Mouse (Mus musculus) MEL (cell line): Measurements from ENCODE around the gene Ccr6. TPM values are rescaled to one million over a fixed set of nuclear protein-coding genes. Genes with fewer than 3 reads are reported as not detected.

ENCODE experiments used
- DNase-seq: peaks from one replicate; pipeline ENCODE4 v3.0.0; 2011; ENCODE audit warnings: low read depth, low spot score
- H3K27ac ChIP-seq: 2 replicates; pipeline ENCODE4 v1.5.1; 2012; ENCODE audit warnings: low read depth, mild to moderate bottlenecking, control low read depth, low read length, moderate library complexity; ENCODE audit not compliant: control insufficient read depth
- H3K27me3 ChIP-seq, 2 experiments: fragments of 150-350 bp in 1 of 2; sonication (generic) in 1 of 2; 2 replicates each; pipeline ENCODE4 v1.6.1; 2012; ENCODE audit warnings: low read length in 2 of 2, mild to moderate bottlenecking in 2 of 2, improper control_type of control experiment in 1 of 2, moderate library complexity in 1 of 2; ENCODE audit not compliant: insufficient read depth in 2 of 2, control insufficient read depth in 1 of 2
- H3K36me3 ChIP-seq, 2 experiments: 2 replicates each; pipeline ENCODE4 v1.6.1; 2012 to 2014; ENCODE audit warnings: low read length in 2 of 2, improper control_type of control experiment in 1 of 2, inconsistent platforms in 1 of 2, mild to moderate bottlenecking in 1 of 2; ENCODE audit not compliant: insufficient read depth in 2 of 2, control insufficient read depth in 1 of 2
- H3K4me1 ChIP-seq, 2 experiments: fragments of 150-350 bp in 1 of 2; sonication (generic) in 1 of 2; 2 replicates each; pipeline ENCODE4 v1.6.1; 2012; ENCODE audit warnings: low read length in 2 of 2, improper control_type of control experiment in 1 of 2, mild to moderate bottlenecking in 1 of 2; ENCODE audit not compliant: insufficient read depth in 2 of 2, control insufficient read depth in 1 of 2
- H3K4me3 ChIP-seq, 2 experiments: fragments of 150-350 bp in 1 of 2; sonication (generic) in 1 of 2; 2 replicates each; pipeline ENCODE4 v1.5.1; 2012; ENCODE audit warnings: low read depth in 2 of 2, low read length in 2 of 2, mild to moderate bottlenecking in 2 of 2, moderate library complexity in 2 of 2, control low read depth in 1 of 2, improper control_type of control experiment in 1 of 2; ENCODE audit not compliant: control insufficient read depth in 1 of 2, insufficient read depth in 1 of 2
- H3K79me2 ChIP-seq: 2 replicates; pipeline ENCODE4 v1.6.1; 2012; ENCODE audit warnings: mild to moderate bottlenecking, low read length, moderate library complexity; ENCODE audit not compliant: control insufficient read depth, poor library complexity, insufficient read depth
- H3K9ac ChIP-seq: 2 replicates; pipeline ENCODE4 v1.6.1; 2012; ENCODE audit warnings: low read depth, mild to moderate bottlenecking, control low read depth, low read length, moderate library complexity; ENCODE audit not compliant: control insufficient read depth, poor library complexity, severe bottlenecking
- H3K9me3 ChIP-seq: fragments of 150-350 bp; sonication (generic); replicated peaks from 2 replicates; pipeline ENCODE4 v1.6.1; 2012; ENCODE audit warnings: mild to moderate bottlenecking, low read length, improper control_type of control experiment, moderate library complexity; ENCODE audit not compliant: insufficient read depth
- CHD2 ChIP-seq: IDR thresholded peaks from 2 replicates; pipeline ENCODE4 v1.6.1; 2011; ENCODE audit warnings: low read length, improper control_type of control experiment
- E2F4 ChIP-seq: IDR thresholded peaks from 2 replicates; pipeline ENCODE4 v1.6.1; 2011; ENCODE audit warnings: low read depth, low read length, improper control_type of control experiment, borderline replicate concordance
- ELF1 ChIP-seq: IDR thresholded peaks from 2 replicates; pipeline ENCODE4 v1.6.1; 2014; ENCODE audit warnings: low read depth, mild to moderate bottlenecking, inconsistent platforms, low read length, improper control_type of control experiment, moderate library complexity
- EP300 ChIP-seq, 2 experiments: IDR thresholded peaks; 2 replicates each; pipeline ENCODE4 v1.6.1; 2011; ENCODE audit warnings: improper control_type of control experiment in 2 of 2, low read length in 2 of 2, low read depth in 1 of 2, mild to moderate bottlenecking in 1 of 2
- ETS1 ChIP-seq: IDR thresholded peaks from 2 replicates; pipeline ENCODE4 v1.6.1; 2012; ENCODE audit warnings: low read depth, mild to moderate bottlenecking, inconsistent platforms, low read length, improper control_type of control experiment, moderate library complexity
- GABPA ChIP-seq: IDR thresholded peaks from 2 replicates; pipeline ENCODE4 v1.6.1; 2012; ENCODE audit warnings: low read depth, mild to moderate bottlenecking, inconsistent platforms, low read length, improper control_type of control experiment, moderate library complexity
- GATA1 ChIP-seq: IDR thresholded peaks from 2 replicates; pipeline ENCODE4 v1.6.1; 2011; ENCODE audit warnings: low read depth, low read length, improper control_type of control experiment
- JUND ChIP-seq: IDR thresholded peaks from 2 replicates; pipeline ENCODE4 v1.6.1; 2011; ENCODE audit warnings: low read depth, mild to moderate bottlenecking, improper control_type of control experiment, low read length
- KAT2A ChIP-seq: conservative IDR thresholded peaks from 2 replicates; pipeline ENCODE4 v1.6.1; 2012; ENCODE audit warnings: low read depth, low read length, improper control_type of control experiment, inconsistent platforms
- MAX ChIP-seq: IDR thresholded peaks from 2 replicates; pipeline ENCODE4 v1.6.1; 2011; ENCODE audit warnings: low read length, improper control_type of control experiment
- MYC ChIP-seq: IDR thresholded peaks from 2 replicates; pipeline ENCODE4 v1.6.1; 2011; ENCODE audit warnings: low read depth, mild to moderate bottlenecking, low read length, improper control_type of control experiment, moderate library complexity
- NELFE ChIP-seq: IDR thresholded peaks from 2 replicates; pipeline ENCODE4 v1.6.1; 2011; ENCODE audit warnings: low read depth, low read length, improper control_type of control experiment
- POLR2AphosphoS5 ChIP-seq: IDR thresholded peaks from 2 replicates; pipeline ENCODE4 v1.6.1; 2012; ENCODE audit warnings: low read depth, borderline replicate concordance, mild to moderate bottlenecking, inconsistent platforms, low read length, moderate library complexity, mixed read lengths
- TBP ChIP-seq: IDR thresholded peaks from 2 replicates; pipeline ENCODE4 v1.8.0; 2011; ENCODE audit warnings: low read depth, low read length, improper control_type of control experiment
- TCF12 ChIP-seq: IDR thresholded peaks from 2 replicates; pipeline ENCODE4 v1.6.1; 2014; ENCODE audit warnings: low read depth, mild to moderate bottlenecking, inconsistent platforms, low read length, improper control_type of control experiment, moderate library complexity
- UBTF ChIP-seq: IDR thresholded peaks from 2 replicates; pipeline ENCODE4 v1.6.1; 2012; ENCODE audit warnings: low read depth, mild to moderate bottlenecking, inconsistent platforms, low read length, improper control_type of control experiment, moderate library complexity, borderline replicate concordance; ENCODE audit not compliant: insufficient read depth
- USF1 ChIP-seq: IDR thresholded peaks from 2 replicates; pipeline ENCODE4 v1.6.1; 2014; ENCODE audit warnings: low read depth, mild to moderate bottlenecking, inconsistent platforms, low read length, improper control_type of control experiment, moderate library complexity
- ZC3H11A ChIP-seq: IDR thresholded peaks from 2 replicates; pipeline ENCODE4 v1.6.1; 2012; ENCODE audit warnings: low read depth, mild to moderate bottlenecking, inconsistent platforms, low read length, improper control_type of control experiment
- ZKSCAN1 ChIP-seq: IDR thresholded peaks from 2 replicates; pipeline ENCODE4 v1.6.1; 2012; ENCODE audit warnings: low read depth, mild to moderate bottlenecking, inconsistent platforms, low read length, improper control_type of control experiment, moderate library complexity
- ZMIZ1 ChIP-seq: IDR thresholded peaks from 2 replicates; pipeline ENCODE4 v1.6.1; 2012; ENCODE audit warnings: low read depth, mild to moderate bottlenecking, inconsistent platforms, low read length, improper control_type of control experiment, moderate library complexity
- polyA plus RNA-seq, 2 experiments: library from polyadenylated mRNA; stranded (reverse) in 1 of 2; unstranded in 1 of 2; fragments of >175 nt in 1 of 2; fragments of >200 nt in 1 of 2; gene quantifications; 2 replicates each; pipeline versions ENCODE4 v1.2.1 to v1.2.4; 2012; ENCODE audit warnings: low replicate concordance in 2 of 2, low read depth in 1 of 2; ENCODE audit not compliant: insufficient read length in 2 of 2, insufficient read depth in 1 of 2, missing spikeins in 1 of 2
- total RNA-seq: library from RNA; depleted of rRNA; stranded (reverse); fragments of 300-350 nt; gene quantifications from 2 replicates; pipeline ENCODE4 v1.2.3, GENCODE M21; 2012; rRNA removed

Ccr6 gene
- total RNA-seq (not detected in 2 replicates), polyA plus RNA-seq (not detected)

DNA sequence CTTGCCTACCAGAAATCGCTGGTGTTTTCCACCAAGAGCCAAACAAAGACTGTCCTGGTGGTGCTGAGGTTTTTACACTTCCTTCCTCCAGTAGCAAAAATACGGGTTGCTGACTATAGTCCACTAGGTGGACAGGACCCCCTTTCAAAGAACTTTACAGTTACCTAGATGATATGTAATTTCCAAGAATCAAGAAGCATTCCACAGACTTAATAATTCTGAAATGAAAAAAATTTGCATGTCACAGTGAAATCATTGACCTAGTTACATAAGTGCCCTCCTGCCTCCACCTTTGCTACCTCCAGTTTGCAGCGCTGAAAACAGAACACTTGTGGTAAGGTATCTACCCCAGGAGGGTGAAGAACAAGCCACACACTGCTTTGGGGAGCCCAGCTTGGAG, at the start of gene Ccr6:
Gene Ccr6, plus strand, starts transcription at position 301 of the 400 bp plus-strand sequence.
- Histone ChIP-seq H3K79me2 (no peaks in the 10 kb centered on the region), H3K9me3 (no peaks in the 10 kb centered on the region), H3K27me3 (peaks cover 7 to 14% of the 10 kb centered on the region in 2 experiments), H3K4me1 (peaks cover 0 to 6% of the 10 kb centered on the region in 2 experiments; a peak in 2 of 4 replicates), H3K4me3 (no peak within 1 kb of the TSS), H3K9ac (no peak within 1 kb of the TSS), H3K27ac (no peak within 1 kb of the TSS), H3K36me3 (no peaks in the 10 kb centered on the region; a peak in 1 of 4 replicates)
- TF ChIP-seq ZMIZ1 (no peak), GATA1 (no peak), ZC3H11A (no peak), ETS1 (no peak)
- no peak for DNase-seq

DNA sequence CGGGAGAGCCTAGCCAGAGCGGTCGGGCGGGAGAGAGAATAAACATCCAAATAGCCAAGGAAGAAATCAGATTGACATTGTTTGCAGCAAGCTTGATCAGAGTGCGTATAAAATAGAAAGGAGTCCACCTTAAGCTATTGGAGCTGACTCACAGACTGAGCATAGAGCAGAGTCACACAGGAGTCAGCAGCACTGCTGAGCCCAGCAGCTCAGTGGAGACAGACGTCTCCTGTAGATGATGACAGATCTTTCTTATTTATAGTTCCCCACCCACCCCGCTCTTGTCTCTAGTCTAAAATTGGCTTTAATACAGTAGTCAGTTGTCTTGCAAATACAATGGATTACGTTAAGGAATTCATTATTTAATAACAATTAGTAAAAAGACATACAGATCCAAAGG, 42.2 kb upstream of the Ccr6 start:
- Histone ChIP-seq H3K9me3 (no peaks in the 10 kb centered on the region), H3K4me3 (no peak overlapping the region), H3K36me3 (peaks cover 0 to 28% of the 10 kb centered on the region in 2 experiments; a peak in 2 of 4 replicates), H3K79me2 (no peaks in the 10 kb centered on the region), H3K27ac (no peak overlapping the region), H3K4me1 (no peaks in the 10 kb centered on the region), H3K9ac (no peak overlapping the region), H3K27me3 (no peaks in the 10 kb centered on the region)
- no peak for TF ChIP-seq CHD2
- DNase-seq = no peak

DNA sequence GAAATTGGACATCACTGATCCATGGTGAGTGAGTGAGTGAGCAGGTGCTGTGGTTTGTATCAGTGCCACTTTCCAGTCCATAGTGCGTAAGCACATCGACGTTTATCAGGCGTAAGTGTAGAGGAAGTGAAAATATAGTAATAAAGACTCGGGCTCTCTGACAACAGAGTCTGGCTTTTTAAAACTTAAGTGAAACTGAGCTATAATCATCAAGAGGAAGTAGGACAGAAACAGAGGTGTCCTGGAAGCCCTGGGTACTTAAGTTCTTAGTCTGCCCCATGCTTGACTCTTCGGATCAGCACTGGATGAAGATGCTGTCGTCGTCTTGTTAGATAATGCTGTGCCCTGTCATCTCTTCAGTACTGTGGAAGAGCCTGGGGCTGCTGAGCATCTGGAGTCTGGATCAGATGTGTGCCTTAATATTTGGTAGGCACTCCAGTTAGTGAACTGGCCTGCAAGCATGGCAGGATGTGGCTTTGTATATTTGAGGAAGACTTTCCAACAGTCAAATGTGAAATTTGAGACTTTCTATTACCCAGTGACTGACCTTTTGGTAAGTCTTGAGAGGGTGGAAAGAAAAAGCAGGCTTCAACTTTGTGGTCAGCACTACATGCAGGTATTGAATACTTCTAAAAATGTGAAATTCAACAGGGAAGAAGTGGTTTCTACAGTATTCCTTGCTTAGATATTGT, 40.0 kb upstream of the Ccr6 start:
- Histone ChIP-seq H3K36me3 (peaks cover 0 to 24% of the 10 kb centered on the region in 2 experiments; a peak in 2 of 4 replicates), H3K27me3 (no peaks in the 10 kb centered on the region), H3K9me3 (no peaks in the 10 kb centered on the region), H3K4me3 (no peak overlapping the region), H3K27ac (no peak overlapping the region), H3K79me2 (no peaks in the 10 kb centered on the region), H3K4me1 (no peaks in the 10 kb centered on the region), H3K9ac (no peak overlapping the region)
- no peak for TF ChIP-seq POLR2AphosphoS5
- no peak for TF ChIP-seq ZMIZ1
- TF ChIP-seq TCF12 = no peak
- TF ChIP-seq MYC = no peak
- no peak for TF ChIP-seq CHD2
- TF ChIP-seq ZKSCAN1 = no peak
- TF ChIP-seq UBTF = no peak
- TF ChIP-seq ELF1 = no peak
- no peak for TF ChIP-seq KAT2A
- TF ChIP-seq EP300 (IDR thresholded peaks at IDR 0.05; ENCODE audit: low read depth in 1 of 2, low read length in 2 of 2) = no peak
- TF ChIP-seq JUND = no peak
- TF ChIP-seq USF1 = no peak
- no peak for TF ChIP-seq NELFE
- no peak for TF ChIP-seq GABPA
- no peak for TF ChIP-seq E2F4
- no peak for TF ChIP-seq TBP
- TF ChIP-seq MAX = no peak
- DNase-seq = no peak
